Mouse (Mus musculus) mature B cell (primary cell): ENCODE results near the gene Fer1l5.

ENCODE experiments used
- in situ Hi-C: fragments of 300-500 bp; cut with MboI; formaldehyde crosslinking; loops from 2 replicates; pipeline ENCODE4 v1.14.3; 2019

The Fer1l5 gene

DNA sequence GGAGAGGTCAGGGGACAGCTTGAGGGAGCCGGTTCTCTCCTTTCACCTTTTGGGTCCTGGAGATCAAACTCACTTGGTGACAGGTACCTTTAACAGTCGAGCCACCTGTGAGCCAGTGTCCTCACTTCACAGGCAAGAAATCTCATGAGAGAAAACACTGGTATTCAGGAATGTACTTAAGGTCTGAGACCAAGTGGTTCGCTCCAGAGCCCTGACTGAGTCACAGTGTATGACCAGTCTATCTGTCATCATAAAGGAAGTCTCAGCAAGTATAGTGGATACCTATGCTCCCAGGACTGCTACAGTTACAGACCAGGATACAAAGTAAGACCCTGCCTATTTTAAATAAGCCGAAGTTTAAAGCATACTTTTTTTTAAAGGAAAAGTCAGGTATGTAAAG is 60.9 kb downstream of the Fer1l5 start:
- in situ Hi-C loops, result no loop called here

GRCm38 (mm10) chr1:36433616-36434015 is 61.5 kb downstream of the Fer1l5 start:
- in situ Hi-C loops, result no loop called here

DNA sequence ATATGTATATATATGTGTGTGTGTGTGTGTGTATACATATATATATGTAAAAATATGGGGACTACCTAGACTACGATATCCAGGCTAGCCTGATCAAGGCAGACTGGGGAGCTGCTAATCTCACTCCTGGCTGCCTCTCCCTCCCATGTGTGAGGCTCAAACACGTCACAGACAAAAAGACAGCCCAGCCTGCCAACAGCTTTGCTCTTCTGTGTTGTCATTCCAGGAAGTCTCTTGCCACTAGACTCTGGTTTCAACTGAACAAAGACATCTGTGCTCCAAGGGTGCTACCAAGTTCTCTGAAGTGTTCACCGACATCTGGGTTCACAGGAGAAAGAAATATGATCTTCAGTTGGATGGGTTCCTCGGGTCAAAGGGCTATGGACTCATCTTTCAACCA is 63.0 kb downstream of the Fer1l5 start:
- in situ Hi-C loops, result no loop called here

DNA sequence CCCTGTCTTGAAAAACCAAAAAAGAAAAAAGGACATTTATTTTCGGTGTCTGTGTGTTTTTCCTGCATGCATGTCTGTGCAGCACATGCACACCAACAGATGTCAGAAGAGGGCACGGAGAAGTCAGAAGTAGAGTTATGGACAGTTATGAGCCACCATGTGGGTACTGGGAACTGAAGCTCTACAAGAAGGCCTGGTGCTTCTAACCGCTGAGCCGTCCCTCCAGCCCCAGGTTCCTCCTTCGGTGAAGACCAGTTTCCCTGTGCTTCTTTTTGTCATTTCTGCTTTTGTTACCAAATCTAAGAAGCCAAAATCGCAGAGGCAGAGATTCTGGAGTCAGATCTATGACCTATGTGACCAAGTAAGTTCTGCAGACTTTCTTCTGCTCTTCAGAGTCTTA is 64.4 kb downstream of the Fer1l5 start:
- in situ Hi-C loops, result no loop called here

GRCm38 (mm10) chr1:36437223-36437622 is 65.1 kb downstream of the Fer1l5 start:
- in situ Hi-C loops, result no loop called here

GRCm38 (mm10) chr1:36441101-36441500 is 69.0 kb downstream of the Fer1l5 start:
- in situ Hi-C loops, result no loop called here

DNA sequence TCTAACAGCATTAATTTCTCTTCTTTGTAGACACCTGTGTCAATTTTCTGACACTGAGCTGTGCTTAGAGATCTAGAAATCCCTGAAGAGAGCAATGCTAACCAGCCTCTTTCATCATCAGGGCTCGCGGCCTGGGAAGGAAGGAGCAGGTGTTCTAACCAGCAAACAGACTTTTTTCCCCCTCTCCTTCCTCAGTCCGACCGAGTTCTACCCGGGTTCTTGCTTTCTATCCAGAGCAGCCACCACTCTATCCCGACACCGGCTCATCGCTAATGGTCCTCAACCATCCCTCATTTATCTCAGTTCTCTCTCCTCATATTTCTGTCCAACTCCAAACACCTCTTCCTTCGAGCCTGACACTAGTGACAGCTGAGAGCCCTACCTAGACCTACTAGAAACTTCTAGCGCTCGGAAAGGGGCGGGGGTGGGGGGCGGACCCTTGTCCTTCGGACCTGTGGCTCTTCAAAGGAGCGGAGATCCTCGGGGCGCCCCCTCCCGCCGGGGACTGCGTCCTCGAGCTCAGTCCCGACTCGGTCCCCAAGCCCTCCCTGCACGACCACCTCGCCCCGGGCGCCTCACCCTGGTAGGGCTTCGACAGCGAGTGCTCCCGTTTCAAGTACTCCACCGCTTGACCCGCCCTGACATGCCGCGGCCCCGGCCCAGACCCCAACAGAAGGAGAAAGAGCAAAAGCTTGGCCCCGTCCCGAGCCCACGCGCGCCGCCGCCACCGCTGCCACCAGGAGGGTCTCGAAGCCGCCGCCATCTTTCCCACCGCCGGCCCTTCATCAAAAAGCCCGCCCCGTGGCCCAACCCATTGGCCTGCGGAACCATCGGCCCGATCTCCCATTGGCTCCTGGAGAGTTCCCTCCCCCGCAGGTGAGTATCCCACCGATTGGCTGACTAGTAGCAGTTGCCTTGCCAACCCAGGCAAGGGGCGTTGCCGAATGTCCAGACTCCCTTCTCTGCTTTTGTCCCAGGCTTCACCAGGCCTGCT is 72.7 kb downstream of the Fer1l5 start, which contains the start of gene Lman2l:
Gene Lman2l, minus strand, starts transcription at position 801 of the 994 bp plus-strand sequence.
- in situ Hi-C loops, result no loop called here

DNA sequence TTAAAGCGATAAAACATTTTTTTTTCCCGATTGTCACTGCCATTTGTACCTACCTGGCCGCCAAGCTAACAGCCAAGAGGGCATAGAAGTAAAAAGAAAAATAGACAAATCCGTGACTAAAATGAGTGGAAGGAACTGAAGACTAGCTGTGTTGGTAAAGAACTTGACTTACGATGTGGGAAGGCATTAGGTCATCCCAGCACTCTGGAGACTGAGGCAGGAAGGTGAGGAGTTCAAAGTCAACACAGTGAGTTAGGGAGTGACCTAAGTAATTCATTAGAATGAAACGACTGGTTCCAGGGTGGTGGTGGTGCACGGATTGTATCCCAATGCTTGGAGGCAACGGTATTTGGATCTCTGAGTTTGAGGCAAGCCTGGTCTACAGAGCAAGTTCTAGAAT is 73.4 kb downstream of the Fer1l5 start:
- in situ Hi-C loops, result no loop called here

DNA sequence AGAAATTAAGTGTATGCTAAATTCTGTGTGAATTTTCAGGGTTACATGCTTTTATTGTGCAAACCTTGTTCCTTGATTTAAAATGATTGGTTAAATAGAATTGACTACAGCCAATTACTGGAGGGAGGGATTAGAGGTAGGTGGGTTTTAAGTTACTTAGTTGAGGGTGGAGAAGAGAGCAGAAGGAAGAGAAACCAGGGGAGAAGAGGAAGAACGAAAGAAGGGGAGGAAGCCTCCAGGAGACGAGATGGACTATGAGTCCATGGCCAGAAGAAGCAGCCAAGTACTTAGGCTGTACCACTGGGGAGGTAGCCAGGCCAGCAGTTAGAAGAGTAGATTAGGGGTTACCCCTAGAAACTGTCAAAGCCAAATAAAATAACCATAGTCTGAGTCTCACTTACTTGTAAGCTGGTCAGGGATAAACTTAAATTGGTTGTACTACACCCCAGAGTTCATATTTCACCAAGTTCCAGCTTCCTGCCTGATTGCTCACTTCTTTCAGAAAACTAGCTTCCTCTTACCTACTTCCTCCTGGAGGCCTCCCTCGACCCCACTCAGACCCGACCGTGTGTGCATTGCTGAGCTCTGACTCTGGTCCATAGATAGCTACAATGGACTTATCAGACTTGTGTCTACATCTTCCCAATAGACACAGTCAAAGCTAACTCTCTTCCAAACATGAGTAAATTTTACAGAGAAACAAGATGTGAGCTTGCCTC is 74.2 kb downstream of the Fer1l5 start:
- in situ Hi-C loops, result no loop called here

- in situ Hi-C loops, result no loop called here
Observed at GRCm38 (mm10) chr1:36446841-36447240, 74.8 kb downstream of the Fer1l5 start.

- in situ Hi-C loops, result no loop called here
Observed at GRCm38 (mm10) chr1:36454055-36454815, 82.1 kb downstream of the Fer1l5 start.

DNA sequence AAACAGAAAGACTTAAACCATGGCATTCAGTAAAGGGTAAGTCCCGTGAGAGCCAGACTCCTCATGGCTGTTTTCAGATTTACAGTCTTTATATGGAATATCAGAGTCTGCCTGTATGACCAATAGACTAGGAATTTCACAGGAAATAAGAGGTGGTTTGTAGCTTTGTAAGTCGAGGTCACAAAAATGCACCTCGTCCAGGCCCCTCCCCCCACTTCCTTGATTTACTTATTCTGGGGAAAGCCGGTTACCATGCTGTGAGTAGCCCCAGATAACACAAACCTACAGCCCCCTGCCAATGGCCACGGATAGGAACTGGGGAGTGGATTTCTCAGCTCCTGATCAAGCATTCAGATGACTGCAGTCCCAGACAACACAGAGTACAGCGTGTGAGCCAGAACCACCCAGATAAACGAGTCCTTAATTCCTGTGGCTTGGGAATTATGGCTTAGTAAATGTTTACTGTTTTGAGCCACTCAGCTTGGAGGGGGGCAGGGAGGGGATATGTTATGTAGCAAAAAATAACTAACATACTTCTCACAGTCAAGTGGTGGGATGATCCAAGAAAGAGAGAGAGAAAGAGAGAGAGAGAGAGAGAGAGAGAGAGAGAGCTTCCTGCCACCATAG is 85.4 kb downstream of the Fer1l5 start:
- in situ Hi-C loops, result no loop called here

GRCm38 (mm10) chr1:36458169-36458568 is 86.1 kb downstream of the Fer1l5 start:
- in situ Hi-C loops, result no loop called here

DNA sequence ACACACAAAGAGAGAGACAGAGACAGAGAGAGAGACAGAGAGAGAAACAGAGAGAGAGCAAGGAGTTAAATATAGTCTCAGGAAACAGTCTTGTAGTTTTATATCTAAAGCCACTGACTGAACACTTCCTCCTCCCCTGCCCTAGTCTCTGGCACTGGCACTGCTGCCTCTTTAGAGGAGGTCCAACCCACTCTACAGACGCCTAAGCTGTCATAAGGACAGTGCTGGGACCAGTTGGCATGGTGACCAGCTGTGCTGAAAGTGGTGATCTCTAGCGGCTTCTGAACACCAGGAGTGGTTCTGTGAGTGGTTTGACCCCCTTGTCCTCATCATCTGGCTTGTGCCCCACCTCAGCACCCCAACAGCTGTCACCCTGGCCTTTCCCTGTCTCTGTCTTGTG is 89.7 kb downstream of the Fer1l5 start:
- in situ Hi-C loops, result no loop called here

- in situ Hi-C loops, result no loop called here
Observed at GRCm38 (mm10) chr1:36465641-36466160, 93.6 kb downstream of the Fer1l5 start.

DNA sequence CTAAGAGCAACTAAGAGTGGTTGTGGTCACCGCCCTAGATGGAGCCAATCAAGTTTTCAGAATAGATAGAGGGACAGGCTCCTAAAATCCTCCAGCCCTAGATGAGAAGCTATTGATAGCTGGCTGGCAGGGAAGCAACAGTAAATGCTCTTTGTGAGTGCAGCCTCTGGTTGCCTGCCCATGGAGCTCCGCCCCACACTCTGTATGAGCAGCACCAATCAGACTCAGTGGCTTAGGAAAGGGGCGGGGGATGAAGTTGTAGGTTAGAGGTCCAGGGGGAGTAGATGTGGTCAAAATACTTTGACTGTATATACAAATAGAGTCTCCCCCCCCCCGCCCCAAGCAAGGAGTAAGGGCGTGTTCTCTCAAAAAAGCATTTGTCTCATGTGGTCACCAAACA is 95.4 kb downstream of the Fer1l5 start:
- in situ Hi-C loops, result no loop called here

DNA sequence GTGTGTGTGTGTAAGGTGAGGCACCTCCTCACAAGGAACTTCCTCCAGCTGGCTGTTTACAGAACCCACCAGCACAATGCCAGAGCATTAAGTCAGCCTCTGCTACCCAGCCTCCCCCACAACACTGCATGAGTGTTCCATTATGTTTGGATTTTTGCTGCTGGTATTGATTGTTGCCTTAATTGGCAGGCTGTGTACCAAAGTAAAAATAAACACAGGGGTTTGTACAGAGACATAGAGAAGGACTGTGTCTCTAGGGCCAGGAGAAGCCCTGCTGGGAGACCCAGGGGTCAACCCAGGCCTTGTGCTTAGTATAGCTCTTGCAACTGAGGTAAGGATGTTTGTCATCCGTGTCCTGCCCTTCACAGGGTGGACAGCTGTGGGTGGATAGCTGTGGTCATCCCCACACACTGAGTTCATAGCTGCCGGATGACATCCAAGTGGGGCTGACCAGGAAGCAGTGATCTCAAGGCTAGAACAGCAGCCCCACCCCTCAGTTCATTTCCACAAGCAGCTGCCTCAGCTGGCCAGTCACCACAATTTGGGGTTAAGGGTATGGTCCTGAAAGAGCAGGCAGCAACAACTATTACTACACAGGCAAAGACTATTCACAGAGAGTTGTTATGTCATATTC is 97.8 kb downstream of the Fer1l5 start:
- in situ Hi-C loops, result no loop called here

DNA sequence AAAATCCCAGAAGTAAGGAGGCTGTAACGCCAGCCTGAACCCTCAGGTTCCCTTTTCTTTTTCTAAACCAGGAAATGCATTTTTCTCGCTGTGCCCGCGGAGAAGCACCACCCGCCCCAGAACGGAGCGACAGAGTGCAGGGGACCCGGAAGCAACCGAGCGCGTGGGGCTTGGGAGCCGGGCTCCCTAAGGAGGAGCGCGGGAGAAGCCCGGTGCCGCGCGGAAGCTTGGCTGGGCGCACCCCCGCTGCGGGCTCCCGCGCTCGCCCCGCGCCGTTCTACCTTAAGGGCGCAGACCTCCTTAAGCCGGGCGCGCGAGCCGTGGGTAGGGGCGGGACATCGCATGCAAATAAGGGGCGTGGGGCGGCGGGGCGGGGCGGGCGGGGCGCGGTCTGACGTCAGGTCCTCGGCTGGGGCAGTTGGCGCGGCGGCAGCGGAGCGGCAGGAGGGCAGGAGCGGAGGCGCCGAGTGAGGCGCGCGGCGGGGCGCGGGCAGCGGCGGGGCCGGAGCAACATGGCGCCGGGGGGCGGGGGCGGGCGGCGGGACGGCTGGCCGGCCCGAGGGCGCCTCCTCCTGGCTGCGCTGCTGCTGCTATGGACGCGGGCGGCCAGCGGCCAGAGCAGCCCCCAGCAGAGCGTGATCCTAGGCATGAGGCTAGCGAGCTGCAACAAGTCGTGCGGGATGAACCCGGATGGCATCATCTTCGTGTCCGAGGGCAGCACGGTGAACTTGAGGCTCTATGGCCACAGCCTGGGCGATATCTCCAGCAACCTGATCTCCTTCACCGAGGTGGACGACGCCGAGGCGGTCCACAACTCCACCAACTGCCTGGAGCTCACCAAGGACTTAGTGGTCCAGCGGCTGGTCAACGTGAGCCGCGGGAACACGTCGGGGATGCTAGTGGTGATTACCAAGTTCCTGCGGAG is 99.4 kb downstream of the Fer1l5 start, which contains the start of gene Cnnm4:
Gene Cnnm4, plus strand, starts transcription at position 440 of the 925 bp plus-strand sequence.
- in situ Hi-C loops, result no loop called here
